Mouse (Mus musculus): ENCODE data around the gene Bicra. TPM values are rescaled to one million over a fixed set of nuclear protein-coding genes. Genes with fewer than 3 reads are reported as not detected.
A peak's percentile ranks its signal among the peaks of the same experiment; 100 is the strongest.

The Bicra gene
- polyA plus RNA-seq (2015; fragmentation: Nextera tagmentation; extraction: Ambion mirVana), result 9.2 TPM in 2 replicates

- peak within 1 kb of the TSS; percentile 99 for H3K9ac ChIP-seq
- WGBS, result 1% methylated on average over 47 of the region's 69 CpGs
- ATAC-seq (replicated peaks), result peak; percentile 80
- no peaks in the 10 kb centered on the region for H3K9me3 ChIP-seq
- H3K27ac ChIP-seq, result peak within 1 kb of the TSS; percentile 99
- peak within 1 kb of the TSS; percentile 81 for H3K4me3 ChIP-seq
- no peaks in the 10 kb centered on the region for H3K36me3 ChIP-seq (replicated peaks)
- H3K27me3 ChIP-seq (replicated peaks), result no peaks in the 10 kb centered on the region
- peak within 1 kb of the TSS; percentile 85 for H3K4me2 ChIP-seq
- H3K4me1 ChIP-seq, result peaks cover 66% of the 10 kb centered on the region
These were observed at the start of gene Bicra for GRCm38 (mm10) chr7:16047338-16048146. Gene Bicra (minus strand): TSS chr7:16047921.

- 77% methylated on average over 3 of the region's 3 CpGs for WGBS
- no peak overlapping the region for H3K9ac ChIP-seq
- no peak overlapping the region for H3K27ac ChIP-seq
- H3K4me1 ChIP-seq, result peaks cover 10% of the 10 kb centered on the region
- peaks cover 10% of the 10 kb centered on the region; the same call in 1 of the 2 replicates for H3K27me3 ChIP-seq (replicated peaks)
- no peak overlapping the region for H3K4me3 ChIP-seq
- H3K9me3 ChIP-seq, result no peaks in the 10 kb centered on the region
- H3K4me2 ChIP-seq, result no peak overlapping the region
- ATAC-seq (replicated peaks), result no peak
- H3K36me3 ChIP-seq (replicated peaks), result no peaks in the 10 kb centered on the region
These were observed 46.9 kb upstream of the Bicra start for GRCm38 (mm10) chr7:16094592-16094991.

- Histone ChIP-seq H3K9me3 (no peaks in the 10 kb centered on the region), H3K27ac (no peak overlapping the region), H3K9ac (no peak overlapping the region), H3K36me3 (replicated peaks) (no peaks in the 10 kb centered on the region), H3K27me3 (replicated peaks) (no peaks in the 10 kb centered on the region), H3K4me3 (no peak overlapping the region), H3K4me1 (no peaks in the 10 kb centered on the region), H3K4me2 (no peak overlapping the region)
- WGBS, result 72% methylated on average over 2 of the region's 2 CpGs
- no peak for ATAC-seq (replicated peaks)
These were observed 39.9 kb upstream of the Bicra start for GRCm38 (mm10) chr7:16087587-16087986.

GRCm38 (mm10) chr7:16083361-16083760, 35.6 kb upstream of the Bicra start:
- H3K4me3 ChIP-seq, result no peak overlapping the region
- H3K27ac ChIP-seq, result no peak overlapping the region
- no peaks in the 10 kb centered on the region for H3K4me1 ChIP-seq
- no peaks in the 10 kb centered on the region for H3K36me3 ChIP-seq (replicated peaks)
- ATAC-seq (replicated peaks), result no peak
- no peaks in the 10 kb centered on the region for H3K9me3 ChIP-seq
- 65% methylated on average over 4 of the region's 4 CpGs for WGBS
- H3K4me2 ChIP-seq, result no peak overlapping the region
- no peak overlapping the region for H3K9ac ChIP-seq
- H3K27me3 ChIP-seq (replicated peaks), result no peaks in the 10 kb centered on the region

GRCm38 (mm10) chr7:16080581-16080980, 32.9 kb upstream of the Bicra start:
- H3K36me3 ChIP-seq (replicated peaks), result no peaks in the 10 kb centered on the region
- H3K4me3 ChIP-seq, result no peak overlapping the region
- H3K4me1 ChIP-seq, result no peaks in the 10 kb centered on the region
- no peak overlapping the region for H3K27ac ChIP-seq
- no peaks in the 10 kb centered on the region for H3K27me3 ChIP-seq (replicated peaks)
- 65% methylated on average over 4 of the region's 4 CpGs for WGBS
- no peak for ATAC-seq (replicated peaks)
- H3K9ac ChIP-seq, result no peak overlapping the region
- H3K9me3 ChIP-seq, result no peaks in the 10 kb centered on the region
- H3K4me2 ChIP-seq, result no peak overlapping the region

- Histone ChIP-seq H3K9ac (no peak overlapping the region), H3K27ac (no peak overlapping the region), H3K4me2 (no peak overlapping the region), H3K27me3 (replicated peaks) (no peaks in the 10 kb centered on the region), H3K36me3 (replicated peaks) (no peaks in the 10 kb centered on the region), H3K9me3 (no peaks in the 10 kb centered on the region), H3K4me3 (no peak overlapping the region), H3K4me1 (no peaks in the 10 kb centered on the region)
- no peak for ATAC-seq (replicated peaks)
- 74% methylated on average over 1 of the region's 1 CpGs for WGBS
These were observed 32.2 kb upstream of the Bicra start for GRCm38 (mm10) chr7:16079947-16080346.

GRCm38 (mm10) chr7:16071906-16072305, 24.2 kb upstream of the Bicra start:
- Histone ChIP-seq H3K27ac (no peak overlapping the region), H3K4me1 (no peaks in the 10 kb centered on the region), H3K4me2 (no peak overlapping the region), H3K36me3 (replicated peaks) (no peaks in the 10 kb centered on the region), H3K9ac (no peak overlapping the region), H3K9me3 (no peaks in the 10 kb centered on the region), H3K4me3 (no peak overlapping the region), H3K27me3 (replicated peaks) (no peaks in the 10 kb centered on the region)
- no peak for ATAC-seq (replicated peaks)
- WGBS, result 81% methylated on average over 6 of the region's 6 CpGs

GRCm38 (mm10) chr7:16070846-16071245, 23.1 kb upstream of the Bicra start:
- Histone ChIP-seq H3K36me3 (replicated peaks) (no peaks in the 10 kb centered on the region), H3K27ac (no peak overlapping the region), H3K4me3 (no peak overlapping the region), H3K4me1 (no peaks in the 10 kb centered on the region), H3K9ac (no peak overlapping the region), H3K4me2 (no peak overlapping the region), H3K9me3 (no peaks in the 10 kb centered on the region), H3K27me3 (replicated peaks) (0 out of 2 replicates have a peak, but pooled peaks cover 4% of the 10 kb centered on the region)
- ATAC-seq (replicated peaks), result no peak

- Histone ChIP-seq H3K4me1 (no peaks in the 10 kb centered on the region), H3K27me3 (replicated peaks) (peaks cover 32% of the 10 kb centered on the region), H3K27ac (no peak overlapping the region), H3K36me3 (replicated peaks) (no peaks in the 10 kb centered on the region), H3K4me3 (no peak overlapping the region), H3K9ac (no peak overlapping the region), H3K9me3 (no peaks in the 10 kb centered on the region), H3K4me2 (no peak overlapping the region)
- no peak for ATAC-seq (replicated peaks)
- WGBS, result 27% methylated on average over 4 of the region's 4 CpGs
These were observed 15.8 kb upstream of the Bicra start for GRCm38 (mm10) chr7:16063490-16063889.

GRCm38 (mm10) chr7:16062099-16062420, 14.3 kb upstream of the Bicra start:
- Histone ChIP-seq H3K4me1 (no peaks in the 10 kb centered on the region), H3K9me3 (no peaks in the 10 kb centered on the region), H3K4me2 (no peak overlapping the region), H3K4me3 (no peak overlapping the region), H3K27me3 (replicated peaks) (peaks cover 32% of the 10 kb centered on the region), H3K9ac (no peak overlapping the region), H3K36me3 (replicated peaks) (no peaks in the 10 kb centered on the region), H3K27ac (no peak overlapping the region)
- ATAC-seq (replicated peaks), result no peak
- WGBS, result 75% methylated on average over 15 of the region's 15 CpGs

- no peaks in the 10 kb centered on the region for H3K36me3 ChIP-seq (replicated peaks)
- no peak within 1 kb of the TSS for H3K27ac ChIP-seq
- peak within 1 kb of the TSS; percentile 38 for H3K4me2 ChIP-seq
- peak within 1 kb of the TSS; percentile 11 for H3K4me3 ChIP-seq
- H3K4me1 ChIP-seq, result no peaks in the 10 kb centered on the region
- no peaks in the 10 kb centered on the region for H3K9me3 ChIP-seq
- ATAC-seq (replicated peaks), result peak; percentile 75
- WGBS, result 52% methylated on average over 79 of the region's 80 CpGs
- peaks cover 32% of the 10 kb centered on the region for H3K27me3 ChIP-seq (replicated peaks)
- no peak within 1 kb of the TSS for H3K9ac ChIP-seq
These were observed 13.7 kb upstream of the Bicra start, which contains the start of gene Zfp541 for GRCm38 (mm10) chr7:16061219-16062098. Gene Zfp541 (plus strand): TSS chr7:16061814.

GRCm38 (mm10) chr7:16057136-16057534, 9.4 kb upstream of the Bicra start:
- ATAC-seq (replicated peaks), result no peak
- H3K9me3 ChIP-seq, result no peaks in the 10 kb centered on the region
- H3K27me3 ChIP-seq (replicated peaks), result peaks cover 24% of the 10 kb centered on the region
- H3K9ac ChIP-seq, result no peak overlapping the region
- H3K36me3 ChIP-seq (replicated peaks), result no peaks in the 10 kb centered on the region
- H3K4me1 ChIP-seq, result peaks cover 8% of the 10 kb centered on the region
- H3K4me2 ChIP-seq, result no peak overlapping the region
- H3K27ac ChIP-seq, result no peak overlapping the region
- WGBS, result 67% methylated on average over 2 of the region's 2 CpGs
- H3K4me3 ChIP-seq, result no peak overlapping the region

Data from midbrain, embryonic 15.5 days (tissue).